Mouse (Mus musculus): ENCODE measurements at regions not wholly inside any gene's neighbourhood (a gene's known extent, or its start where the extent isn't known, plus 50 kb on each side); places are given as distances from the start of the nearest gene placed in this dataset.

DNA sequence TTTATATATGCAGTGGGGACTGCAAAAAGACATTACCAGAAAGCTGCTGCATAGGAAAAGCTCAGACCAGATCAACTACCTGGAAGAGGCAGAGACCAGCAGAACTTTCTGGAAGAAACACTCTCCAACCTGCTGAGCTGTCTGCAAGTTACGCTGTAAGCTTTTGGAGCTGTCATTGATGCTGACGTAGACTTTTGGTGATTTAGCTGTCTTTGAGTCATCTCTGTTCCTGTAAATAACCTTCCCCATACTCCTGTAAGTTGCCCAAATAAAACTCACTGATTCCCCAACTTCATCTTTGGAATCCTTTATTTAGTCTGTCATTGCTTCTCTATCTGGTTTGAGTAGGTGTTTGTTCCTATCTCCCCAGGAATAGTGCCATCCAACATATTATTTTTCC lies 218.5 kb upstream of the Gbe1 start:
- no peak for ATAC-seq

DNA sequence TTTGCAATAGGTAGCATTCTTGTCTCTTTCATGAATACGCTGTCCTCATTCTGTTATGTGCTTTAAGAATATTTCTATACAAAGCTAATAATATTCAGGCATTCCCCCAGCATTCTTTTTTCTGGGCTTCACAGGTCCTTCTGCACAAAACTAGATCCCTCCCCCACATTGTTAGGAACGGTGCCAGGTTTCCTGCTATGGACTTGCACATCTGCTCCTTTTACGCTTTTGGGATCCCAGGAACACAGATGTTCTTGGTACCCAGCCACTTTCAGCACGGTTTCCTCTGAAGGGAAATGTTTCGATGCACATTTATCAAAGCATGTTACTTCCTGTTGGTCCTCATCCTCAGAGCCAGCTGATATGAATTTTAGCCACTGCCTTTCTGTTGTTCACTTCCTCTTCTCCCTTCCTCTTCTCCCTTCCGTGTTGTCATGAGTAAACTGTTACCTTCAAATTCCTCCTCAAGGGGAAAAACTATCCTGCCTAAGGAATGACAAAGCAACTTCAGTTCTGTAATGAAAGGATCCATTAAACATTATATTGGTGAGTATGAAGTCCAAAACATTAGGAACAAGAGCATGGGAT lies 209.9 kb upstream of the Gbe1 start:
- no peak for ATAC-seq

- no peak for ATAC-seq
These were observed 172.3 kb upstream of the Gbe1 start for GRCm38 (mm10) chr16:70141466-70141865.

GRCm38 (mm10) chr16:70147673-70148359 lies 165.9 kb upstream of the Gbe1 start:
- no peak for ATAC-seq

DNA sequence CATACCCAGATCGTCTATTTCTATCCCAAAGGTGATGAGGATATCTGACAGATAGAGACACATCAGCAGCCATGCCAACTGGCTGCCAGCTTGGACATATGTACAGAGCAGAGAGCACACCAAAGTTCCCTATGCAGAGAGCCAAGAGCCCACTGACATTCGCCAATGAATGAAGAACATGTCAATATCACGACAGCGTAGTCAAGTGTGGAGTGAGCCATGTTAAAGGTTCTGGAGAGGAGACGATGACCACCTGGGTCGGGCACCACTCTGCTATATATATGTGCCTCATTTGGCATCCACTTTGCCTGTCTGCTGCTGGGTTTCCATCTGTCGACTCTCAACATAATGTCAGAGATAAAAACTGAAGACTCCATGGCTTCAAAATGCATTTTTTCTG lies 159.2 kb upstream of the Gbe1 start:
- no peak for ATAC-seq

DNA sequence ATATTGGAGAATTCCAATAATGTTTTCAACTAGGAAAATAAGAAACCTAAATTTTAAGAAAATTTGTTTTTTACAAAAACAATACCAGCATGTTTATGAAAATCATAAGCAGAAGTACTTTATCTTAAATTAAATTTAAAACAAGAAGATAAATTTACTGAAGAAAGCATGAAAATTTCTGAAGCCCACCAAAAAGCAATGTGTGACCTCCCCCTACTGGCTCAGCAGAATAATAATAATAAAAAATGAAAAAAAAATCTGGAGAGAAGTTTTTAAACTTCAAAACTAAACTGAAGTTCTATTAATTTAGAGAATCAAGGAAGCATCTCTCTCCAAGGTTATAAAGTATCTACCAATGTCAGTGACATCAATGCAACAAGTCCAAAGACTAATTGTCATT lies 153.2 kb upstream of the Gbe1 start:
- ATAC-seq = no peak

GRCm38 (mm10) chr16:70175140-70175539 lies 138.6 kb upstream of the Gbe1 start:
- ATAC-seq = no peak

DNA sequence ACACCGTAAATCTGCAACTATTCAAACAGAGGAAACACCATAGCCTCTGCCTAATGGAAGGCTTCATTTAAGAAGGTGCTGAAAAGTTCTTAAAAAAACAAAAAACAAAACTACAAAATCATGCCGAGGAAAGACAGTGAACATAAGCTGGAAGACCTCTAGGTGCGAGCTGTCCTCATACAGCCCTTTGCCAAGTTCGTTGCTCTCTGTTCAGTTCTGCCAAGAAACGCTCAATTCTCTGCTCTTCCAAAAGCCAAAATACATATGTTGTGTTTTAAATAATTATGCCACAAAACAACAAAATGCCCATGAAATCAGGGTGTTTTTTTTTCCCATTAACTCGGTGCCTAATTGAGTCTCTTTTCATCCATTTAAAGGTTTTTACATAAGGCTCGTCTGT lies 134.8 kb upstream of the Gbe1 start:
- no peak for ATAC-seq

- ATAC-seq = no peak
These were observed 99.7 kb upstream of the Gbe1 start for GRCm38 (mm10) chr16:70213861-70214597.

- no peak for ATAC-seq
These were observed 98.9 kb upstream of the Gbe1 start for GRCm38 (mm10) chr16:70214800-70215199.

DNA sequence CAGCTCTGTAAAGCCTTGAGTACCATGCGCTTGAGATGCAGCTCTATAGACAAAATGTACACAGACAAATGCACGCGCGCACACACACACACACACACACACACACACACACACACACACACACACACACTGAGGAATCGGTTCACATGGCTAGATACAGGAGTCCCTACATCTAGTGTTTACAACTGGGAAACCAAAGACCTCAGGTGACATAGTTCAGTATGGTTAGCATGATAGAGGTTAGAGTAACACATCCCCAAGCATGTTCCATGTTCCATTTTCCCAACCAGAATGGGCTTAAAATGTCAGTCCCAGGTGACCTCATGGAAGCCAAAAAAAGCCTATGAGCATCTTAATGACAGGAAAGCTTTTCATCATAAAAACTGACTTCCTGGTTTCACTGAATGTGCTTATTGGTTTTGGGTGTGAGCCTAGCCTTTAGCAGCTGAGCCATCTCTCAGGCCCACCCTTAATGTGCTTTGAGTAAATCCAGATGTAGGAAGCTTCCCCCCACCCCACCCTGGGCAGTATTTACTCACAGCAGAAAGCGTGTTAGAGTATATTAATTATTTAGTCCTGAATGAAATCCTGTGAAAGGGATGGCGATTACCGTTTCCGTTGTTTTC lies 86.0 kb upstream of the Gbe1 start:
- ATAC-seq = no peak

DNA sequence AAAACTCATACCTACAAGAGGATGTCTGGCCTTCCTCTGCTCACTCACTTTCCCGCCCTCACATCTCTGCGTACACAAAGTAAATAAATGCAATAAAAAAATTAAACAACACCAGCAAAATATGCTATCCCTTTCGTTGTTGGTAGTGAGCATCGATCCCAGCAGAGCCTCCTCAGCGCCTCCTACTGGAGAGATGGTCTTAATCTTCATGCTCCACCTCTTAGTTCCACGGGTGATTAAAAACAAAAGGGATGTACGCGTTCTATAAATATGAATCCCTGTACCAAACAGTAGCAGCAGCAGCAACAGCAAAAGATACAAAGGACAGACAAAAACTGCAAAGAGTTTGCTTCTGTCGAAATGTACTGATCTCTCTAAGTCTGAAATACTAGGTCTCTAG lies 81.0 kb upstream of the Gbe1 start:
- ATAC-seq = no peak

- ATAC-seq = no peak
These were observed 78.6 kb upstream of the Gbe1 start for GRCm38 (mm10) chr16:70235189-70235588.

GRCm38 (mm10) chr16:70239432-70239941 lies 74.3 kb upstream of the Gbe1 start:
- no peak for ATAC-seq

GRCm38 (mm10) chr16:70244205-70244756 lies 69.5 kb upstream of the Gbe1 start:
- no peak for ATAC-seq

DNA sequence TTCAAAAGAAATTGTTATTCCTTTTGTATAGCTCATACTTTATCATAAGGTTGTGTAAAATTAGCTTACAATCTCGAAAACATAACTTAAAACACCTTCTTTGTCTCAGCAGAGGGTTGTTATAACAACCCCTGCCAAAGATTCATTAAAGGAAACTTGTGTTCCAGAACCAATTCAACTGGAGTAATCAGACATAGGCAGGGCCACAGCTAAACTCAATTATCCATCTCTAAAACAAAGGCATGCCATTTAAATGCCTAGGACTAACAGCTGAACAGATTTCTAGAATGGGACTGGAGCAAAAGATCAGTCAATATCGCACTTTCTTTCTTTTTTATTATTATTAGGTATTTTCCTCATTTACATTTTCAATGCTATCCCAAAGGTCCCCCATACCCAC lies 68.8 kb upstream of the Gbe1 start:
- ATAC-seq = no peak

- ATAC-seq = no peak
These were observed 54.4 kb upstream of the Gbe1 start for GRCm38 (mm10) chr16:70259364-70259763.

DNA sequence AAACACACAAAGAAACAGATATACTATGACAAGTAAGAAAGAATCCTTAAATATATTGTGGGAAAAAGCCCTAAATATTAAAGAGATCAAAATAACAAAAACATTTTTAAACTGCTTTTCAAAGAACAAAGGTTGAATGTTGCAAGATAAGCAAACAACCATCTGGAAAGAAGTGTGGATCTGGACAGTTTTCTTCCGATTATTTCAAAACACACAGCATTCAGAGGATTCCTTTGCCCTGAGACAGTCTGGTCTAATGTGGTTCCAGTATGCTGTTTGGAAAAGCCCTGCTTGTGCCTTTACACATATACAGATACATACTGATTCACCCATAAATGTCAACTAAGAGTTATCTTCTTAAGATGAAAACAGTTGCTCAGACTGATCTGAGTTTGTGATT lies 53.6 kb upstream of the Gbe1 start:
- ATAC-seq = no peak

All from CD4-positive, CD25-positive, alpha-beta regulatory T cell, adult 4 months (primary cell).